Mouse (Mus musculus): ENCODE data around the gene Eci2. TPM values are rescaled to one million over a fixed set of nuclear protein-coding genes. Genes with fewer than 3 reads are reported as not detected.
A peak's percentile ranks its signal among the peaks of the same experiment; 100 is the strongest.
"Not testable (repeated sequence)": the region's sequence is repeated elsewhere in the genome, so short reads cannot be mapped to it uniquely, and the experiment has no call there.

Gene Eci2
- polyA plus RNA-seq, 1 experiment from 2014 or later: 113 TPM

GRCm38 (mm10) chr13:34976116-34976515 lies 50.8 kb downstream of the Eci2 start:
- no peaks in the 10 kb centered on the region for H3K9me3 ChIP-seq (replicated peaks; ENCODE audit: control insufficient read depth, low read length)
- no peak for ATAC-seq (replicated peaks; ENCODE audit: insufficient number of reproducible peaks, low FRiP score, low TSS enrichment)
- no peak overlapping the region for H3K27ac ChIP-seq (ENCODE audit: low read depth, low read length)
- H3K4me2 ChIP-seq: no peak overlapping the region
- no peak overlapping the region for H3K4me3 ChIP-seq (ENCODE audit: low read depth, low read length)
- peaks cover 9% of the 10 kb centered on the region for H3K36me3 ChIP-seq (ENCODE audit: control insufficient read depth, insufficient read depth, low read length)
- no peak overlapping the region for H3K9ac ChIP-seq (ENCODE audit: low read depth, low read length)
- no peaks in the 10 kb centered on the region for H3K27me3 ChIP-seq (ENCODE audit: control insufficient read depth, insufficient read depth, low read length)
- no peaks in the 10 kb centered on the region for H3K4me1 ChIP-seq (ENCODE audit: control insufficient read depth, insufficient read depth, low read length)
- 88% methylated on average over 4 of the region's 4 CpGs for WGBS (ENCODE audit: insufficient replicate concordance)

- H3K4me3 ChIP-seq (ENCODE audit: low read depth, low read length): no peak overlapping the region
- no peak overlapping the region for H3K4me2 ChIP-seq
- no peaks in the 10 kb centered on the region; the same call in 1 of the 2 replicates for H3K36me3 ChIP-seq (ENCODE audit: control insufficient read depth, insufficient read depth, low read length)
- no peak for ATAC-seq (replicated peaks; ENCODE audit: insufficient number of reproducible peaks, low FRiP score, low TSS enrichment)
- H3K4me1 ChIP-seq (ENCODE audit: control insufficient read depth, insufficient read depth, low read length): no peaks in the 10 kb centered on the region
- H3K9ac ChIP-seq (ENCODE audit: low read depth, low read length): no peak overlapping the region
- no peaks in the 10 kb centered on the region for H3K9me3 ChIP-seq (replicated peaks; ENCODE audit: control insufficient read depth, low read length)
- WGBS (ENCODE audit: insufficient replicate concordance): 50% methylated on average over 1 of the region's 1 CpGs
- no peak overlapping the region for H3K27ac ChIP-seq (ENCODE audit: low read depth, low read length)
- H3K27me3 ChIP-seq (ENCODE audit: control insufficient read depth, insufficient read depth, low read length): no peaks in the 10 kb centered on the region
Measured at GRCm38 (mm10) chr13:34973770-34974169, 53.1 kb downstream of the Eci2 start.

GRCm38 (mm10) chr13:34973149-34973548 lies 53.7 kb downstream of the Eci2 start:
- Histone ChIP-seq H3K4me1 (ENCODE audit: control insufficient read depth, insufficient read depth, low read length) (no peaks in the 10 kb centered on the region), H3K9ac (ENCODE audit: low read depth, low read length) (no peak overlapping the region), H3K4me3 (ENCODE audit: low read depth, low read length) (no peak overlapping the region), H3K4me2 (no peak overlapping the region), H3K27ac (ENCODE audit: low read depth, low read length) (no peak overlapping the region), H3K9me3 (replicated peaks; ENCODE audit: control insufficient read depth, low read length) (no peaks in the 10 kb centered on the region), H3K36me3 (ENCODE audit: control insufficient read depth, insufficient read depth, low read length) (no peaks in the 10 kb centered on the region; the same call in 1 of the 2 replicates), H3K27me3 (ENCODE audit: control insufficient read depth, insufficient read depth, low read length) (no peaks in the 10 kb centered on the region)
- WGBS (ENCODE audit: insufficient replicate concordance): 10% methylated on average over 1 of the region's 1 CpGs
- ATAC-seq (replicated peaks; ENCODE audit: insufficient number of reproducible peaks, low FRiP score, low TSS enrichment): no peak

- H3K4me1 ChIP-seq (ENCODE audit: control insufficient read depth, insufficient read depth, low read length); ATAC-seq (replicated peaks; ENCODE audit: insufficient number of reproducible peaks, low FRiP score, low TSS enrichment): not testable (repeated sequence)
Measured at GRCm38 (mm10) chr13:34972456-34972855, 54.4 kb downstream of the Eci2 start.

GRCm38 (mm10) chr13:34965647-34966046 lies 61.2 kb downstream of the Eci2 start:
- not testable (repeated sequence) for H3K36me3 ChIP-seq (ENCODE audit: control insufficient read depth, insufficient read depth, low read length); H3K27ac ChIP-seq (ENCODE audit: low read depth, low read length); H3K4me2 ChIP-seq; H3K4me1 ChIP-seq (ENCODE audit: control insufficient read depth, insufficient read depth, low read length); H3K4me3 ChIP-seq (ENCODE audit: low read depth, low read length); H3K9ac ChIP-seq (ENCODE audit: low read depth, low read length); H3K9me3 ChIP-seq (replicated peaks; ENCODE audit: control insufficient read depth, low read length); ATAC-seq (replicated peaks; ENCODE audit: insufficient number of reproducible peaks, low FRiP score, low TSS enrichment)
- 71% methylated on average over 9 of the region's 9 CpGs for WGBS (ENCODE audit: insufficient replicate concordance)
- peaks cover 15% of the 10 kb centered on the region for H3K27me3 ChIP-seq (ENCODE audit: control insufficient read depth, insufficient read depth, low read length)

More at GRCm38 (mm10) chr13:34972456-34972855, 54.4 kb downstream of the Eci2 start:
- not testable (repeated sequence) for H3K9ac ChIP-seq (ENCODE audit: low read depth, low read length); H3K4me3 ChIP-seq (ENCODE audit: low read depth, low read length); H3K9me3 ChIP-seq (replicated peaks; ENCODE audit: control insufficient read depth, low read length); H3K27me3 ChIP-seq (ENCODE audit: control insufficient read depth, insufficient read depth, low read length); H3K27ac ChIP-seq (ENCODE audit: low read depth, low read length); H3K4me2 ChIP-seq; H3K36me3 ChIP-seq (ENCODE audit: control insufficient read depth, insufficient read depth, low read length)

GRCm38 (mm10) chr13:34964866-34965265 lies 62.0 kb downstream of the Eci2 start:
- WGBS (ENCODE audit: insufficient replicate concordance): 7% methylated on average over 5 of the region's 5 CpGs
- Histone ChIP-seq H3K4me2 (peak overlapping the region; percentile 91), H3K27me3 (ENCODE audit: control insufficient read depth, insufficient read depth, low read length) (peaks cover 15% of the 10 kb centered on the region), H3K9ac (ENCODE audit: low read depth, low read length) (no peak overlapping the region), H3K27ac (ENCODE audit: low read depth, low read length) (no peak overlapping the region), H3K36me3 (ENCODE audit: control insufficient read depth, insufficient read depth, low read length) (no peaks in the 10 kb centered on the region), H3K9me3 (replicated peaks; ENCODE audit: control insufficient read depth, low read length) (no peaks in the 10 kb centered on the region), H3K4me1 (ENCODE audit: control insufficient read depth, insufficient read depth, low read length) (0 out of 2 replicates have a peak, but pooled peaks cover 3% of the 10 kb centered on the region), H3K4me3 (ENCODE audit: low read depth, low read length) (peak overlapping the region; percentile 54; the same call in 1 of the 2 replicates)
- no peak for ATAC-seq (replicated peaks; ENCODE audit: insufficient number of reproducible peaks, low FRiP score, low TSS enrichment)

GRCm38 (mm10) chr13:34964419-34964818 lies 62.5 kb downstream of the Eci2 start:
- peaks cover 15% of the 10 kb centered on the region for H3K27me3 ChIP-seq (ENCODE audit: control insufficient read depth, insufficient read depth, low read length)
- H3K9ac ChIP-seq (ENCODE audit: low read depth, low read length): no peak overlapping the region
- 0 out of 2 replicates have a peak, but pooled peaks cover 3% of the 10 kb centered on the region for H3K4me1 ChIP-seq (ENCODE audit: control insufficient read depth, insufficient read depth, low read length)
- H3K4me2 ChIP-seq: peak overlapping the region; percentile 91
- 4% methylated on average over 14 of the region's 14 CpGs for WGBS (ENCODE audit: insufficient replicate concordance)
- no peaks in the 10 kb centered on the region for H3K36me3 ChIP-seq (ENCODE audit: control insufficient read depth, insufficient read depth, low read length)
- no peaks in the 10 kb centered on the region for H3K9me3 ChIP-seq (replicated peaks; ENCODE audit: control insufficient read depth, low read length)
- peak overlapping the region; percentile 54 for H3K4me3 ChIP-seq (ENCODE audit: low read depth, low read length)
- no peak overlapping the region for H3K27ac ChIP-seq (ENCODE audit: low read depth, low read length)
- no peak for ATAC-seq (replicated peaks; ENCODE audit: insufficient number of reproducible peaks, low FRiP score, low TSS enrichment)

- Histone ChIP-seq H3K4me3 (ENCODE audit: low read depth, low read length) (peak within 1 kb of the TSS; percentile 54), H3K27me3 (ENCODE audit: control insufficient read depth, insufficient read depth, low read length) (peaks cover 15% of the 10 kb centered on the region), H3K4me1 (ENCODE audit: control insufficient read depth, insufficient read depth, low read length) (0 out of 2 replicates have a peak, but pooled peaks cover 3% of the 10 kb centered on the region), H3K4me2 (peak within 1 kb of the TSS; percentile 91), H3K36me3 (ENCODE audit: control insufficient read depth, insufficient read depth, low read length) (no peaks in the 10 kb centered on the region), H3K9me3 (replicated peaks; ENCODE audit: control insufficient read depth, low read length) (no peaks in the 10 kb centered on the region), H3K27ac (ENCODE audit: low read depth, low read length) (no peak within 1 kb of the TSS), H3K9ac (ENCODE audit: low read depth, low read length) (peak within 1 kb of the TSS; percentile 58; the same call in 1 of the 2 replicates)
- 2% methylated on average over 32 of the region's 32 CpGs for WGBS (ENCODE audit: insufficient replicate concordance)
- no peak; the same call in 1 of the 2 replicates for ATAC-seq (replicated peaks; ENCODE audit: insufficient number of reproducible peaks, low FRiP score, low TSS enrichment)
Measured at GRCm38 (mm10) chr13:34963511-34964397, 63.1 kb downstream of the Eci2 start, which contains the start of gene Eci3. Gene Eci3 (minus strand): TSS chr13:34963810.

Measured in heart, embryonic 11.5 days (tissue).